Mouse (Mus musculus) intestine, embryonic 14.5 days (tissue): ENCODE data around the gene Notch2. TPM values are rescaled to one million over a fixed set of nuclear protein-coding genes. Genes with fewer than 3 reads are reported as not detected.

Experiments
- ATAC-seq: fragments of 200-750 bp; cut with Nextera tagmentation; replicated peaks from 2 replicates; pipeline ENCODE4 v1.8.0; 2017; ENCODE audit warnings: low read depth, moderate number of reproducible peaks, moderate TSS enrichment, moderate library complexity; ENCODE audit not compliant: low FRiP score, low TSS enrichment
- DNase-seq: peaks from one replicate; pipeline ENCODE4 v3.0.0-alpha.2; 2018; ENCODE audit warnings: low spot score
- H3K27ac ChIP-seq: fragments of 300-500 bp; sonication (generic); 2 replicates; pipeline ENCODE4 v1.5.1; 2014; ENCODE audit warnings: low read depth, mild to moderate bottlenecking, control low read depth
- H3K27me3 ChIP-seq: fragments of 300-500 bp; sonication (generic); replicated peaks from 2 replicates; pipeline ENCODE4 v1.6.1; 2014; ENCODE audit warnings: low read length, control low read depth; ENCODE audit not compliant: control insufficient read depth, insufficient read depth
- H3K36me3 ChIP-seq: fragments of 300-500 bp; sonication (generic); 2 replicates; pipeline ENCODE4 v1.6.1; 2014; ENCODE audit warnings: low read length, control low read depth; ENCODE audit not compliant: control insufficient read depth, insufficient read depth
- H3K4me1 ChIP-seq: fragments of 300-500 bp; sonication (generic); replicated peaks from 2 replicates; pipeline ENCODE4 v1.6.1; 2014; ENCODE audit warnings: low read length, control low read depth, mixed read lengths; ENCODE audit not compliant: control insufficient read depth, insufficient read depth
- H3K4me2 ChIP-seq: fragments of 300-500 bp; sonication (generic); 2 replicates; pipeline ENCODE4 v1.6.1; 2014; ENCODE audit warnings: low read length
- H3K4me3 ChIP-seq: fragments of 300-500 bp; sonication (generic); 2 replicates; pipeline ENCODE4 v1.5.1; 2014; ENCODE audit warnings: low read depth, low read length, control low read depth, mixed read lengths
- H3K9ac ChIP-seq: fragments of 300-500 bp; sonication (generic); 2 replicates; pipeline ENCODE4 v1.6.1; 2014; ENCODE audit warnings: mild to moderate bottlenecking, low read length
- H3K9me3 ChIP-seq: fragments of 300-500 bp; sonication (generic); 2 replicates; pipeline ENCODE4 v1.6.1; 2016; ENCODE audit warnings: low read length, control low read depth; ENCODE audit not compliant: control insufficient read depth
- WGBS: fragments of 180-500 bp; shearing (Covaris S2); extraction: QIAGEN DNeasy Blood & Tissue Kit; methylation state at CpG from one replicate; pipeline ENCODE4 v1.1.7; 2014; 5-methylcytosine and 5-hydroxymethylcytosine counted together
- polyA plus RNA-seq: library from polyadenylated mRNA; unstranded; fragments of >200 nt; fragmentation: Nextera tagmentation; extraction: Ambion mirVana; gene quantifications from 2 replicates; pipeline ENCODE4 v1.2.1, GENCODE M21; 2014

Notch2 gene
- polyA plus RNA-seq, 1 experiment from 2014 or later, result 30.0 TPM

DNA sequence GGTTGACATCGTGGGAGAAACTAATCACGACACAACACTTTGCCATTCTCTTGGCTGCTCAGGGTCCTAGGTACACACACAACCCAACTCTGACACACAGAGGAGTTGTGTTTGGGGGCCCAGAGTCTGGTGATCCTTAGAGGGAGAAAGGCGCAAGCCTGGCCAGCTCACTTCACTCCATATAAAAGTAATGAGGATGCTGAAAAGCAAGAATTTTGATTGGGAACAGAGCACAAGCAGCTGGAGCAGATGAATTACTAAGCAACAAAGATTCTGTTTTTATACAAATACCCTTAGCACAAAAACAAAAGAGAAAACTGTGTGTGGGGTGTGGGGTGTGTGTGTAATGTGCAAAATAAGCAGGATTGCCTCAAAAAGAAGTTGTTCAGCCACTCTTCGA is 60.2 kb downstream of the Notch2 start:
- DNase-seq (no peak), ATAC-seq (no peak)
- Histone ChIP-seq H3K36me3 (peaks cover 65% of the 10 kb centered on the region), H3K27ac (0 out of 2 replicates have a peak overlapping the region, but pooled peaks have one; percentile 3), H3K4me2 (no peak overlapping the region), H3K9me3 (no peaks in the 10 kb centered on the region), H3K4me1 (0 out of 2 replicates have a peak, but pooled peaks cover 5% of the 10 kb centered on the region), H3K4me3 (no peak overlapping the region), H3K27me3 (no peaks in the 10 kb centered on the region), H3K9ac (no peak overlapping the region)
- WGBS, result 87% methylated on average over 4 of the region's 4 CpGs

DNA sequence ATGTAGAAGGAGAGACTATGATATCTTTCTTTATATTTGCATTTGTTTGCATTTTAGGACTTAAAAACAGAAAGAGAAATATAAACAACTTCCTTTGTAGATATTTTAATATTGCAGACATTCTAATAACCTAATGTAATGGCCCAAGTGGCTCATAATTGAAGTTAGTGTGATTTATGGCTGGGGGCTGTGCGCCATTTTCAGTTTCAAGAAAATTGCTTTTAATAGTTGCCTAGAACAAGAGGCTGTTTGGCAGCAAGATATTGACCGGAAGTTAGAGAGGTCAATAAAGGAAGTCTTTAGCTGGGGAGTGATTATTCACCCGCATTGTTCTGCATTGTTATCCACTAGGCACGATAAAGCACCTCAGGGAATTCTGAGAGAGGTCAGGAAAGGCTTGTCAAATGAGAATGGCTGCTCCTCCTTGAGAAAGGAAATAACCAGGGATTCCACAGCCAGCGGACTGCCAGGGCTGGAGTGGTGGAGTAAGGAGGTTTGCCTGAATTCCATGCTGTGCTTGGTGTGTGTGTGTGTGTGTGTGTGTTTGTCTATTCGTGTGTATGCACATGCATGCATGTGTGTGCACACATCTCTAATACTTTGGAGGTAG is 61.4 kb downstream of the Notch2 start:
- Histone ChIP-seq H3K4me1 (0 out of 2 replicates have a peak, but pooled peaks cover 5% of the 10 kb centered on the region), H3K9me3 (no peaks in the 10 kb centered on the region), H3K9ac (no peak overlapping the region), H3K4me2 (no peak overlapping the region), H3K36me3 (peaks cover 65% of the 10 kb centered on the region), H3K4me3 (no peak overlapping the region), H3K27ac (no peak overlapping the region), H3K27me3 (no peaks in the 10 kb centered on the region)
- DNase-seq (no peak), ATAC-seq (0 out of 2 replicates have a peak, but pooled peaks have one; percentile 14)
- WGBS, result 64% methylated on average over 6 of the region's 6 CpGs

DNA sequence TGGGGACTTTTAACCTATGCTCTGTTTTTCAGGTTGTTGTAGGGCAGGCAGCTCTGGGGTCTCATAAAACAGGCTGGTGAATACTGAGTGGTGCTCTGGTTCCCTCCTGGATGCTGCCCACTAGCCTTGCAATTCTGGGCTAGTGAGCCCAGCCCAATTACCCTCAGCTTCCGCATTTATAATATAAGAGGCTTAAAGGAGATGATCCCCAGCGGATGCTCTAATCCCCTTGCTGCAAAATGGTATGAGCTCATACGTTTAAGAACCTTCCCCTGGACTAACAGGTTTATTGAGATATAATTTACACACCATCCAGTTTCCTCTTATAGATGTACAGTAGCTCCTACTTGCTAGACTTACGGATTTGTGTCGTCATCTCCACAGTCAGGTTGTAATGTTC is 64.5 kb downstream of the Notch2 start:
- H3K4me1 ChIP-seq, result 0 out of 2 replicates have a peak, but pooled peaks cover 5% of the 10 kb centered on the region
- WGBS, result 92% methylated on average over 5 of the region's 5 CpGs
- H3K27ac ChIP-seq, result no peak overlapping the region
- peaks cover 68% of the 10 kb centered on the region for H3K36me3 ChIP-seq
- H3K4me3 ChIP-seq, result no peak overlapping the region
- no peaks in the 10 kb centered on the region for H3K9me3 ChIP-seq
- H3K4me2 ChIP-seq, result no peak overlapping the region
- H3K27me3 ChIP-seq, result no peaks in the 10 kb centered on the region
- no peak overlapping the region for H3K9ac ChIP-seq
- no peak for ATAC-seq
- no peak for DNase-seq

DNA sequence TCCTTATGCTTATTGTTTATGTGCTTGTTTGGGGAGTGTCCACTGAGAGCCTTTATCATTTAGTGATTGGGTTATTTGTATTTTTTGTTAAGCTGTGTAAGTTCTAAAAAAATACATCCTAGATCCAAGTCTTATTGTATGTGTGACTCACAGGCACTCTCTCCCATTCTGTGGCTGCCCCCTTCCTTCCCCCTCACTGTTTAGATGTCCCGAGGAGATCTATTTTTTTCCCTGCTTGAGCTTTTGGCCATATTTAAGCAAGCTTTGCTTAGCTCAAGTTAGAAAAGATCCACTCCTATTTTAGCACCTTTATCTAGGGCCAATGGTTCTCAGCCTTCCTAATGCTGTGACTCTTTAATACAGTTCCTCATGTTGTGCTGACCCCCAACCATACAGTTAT is 65.5 kb downstream of the Notch2 start:
- no peaks in the 10 kb centered on the region for H3K27me3 ChIP-seq
- H3K27ac ChIP-seq, result no peak overlapping the region
- DNase-seq (no peak), ATAC-seq (no peak)
- no peak overlapping the region for H3K9ac ChIP-seq
- H3K4me1 ChIP-seq, result no peaks in the 10 kb centered on the region
- no peaks in the 10 kb centered on the region for H3K9me3 ChIP-seq
- WGBS, result 61% methylated on average over 1 of the region's 1 CpGs
- H3K36me3 ChIP-seq, result peaks cover 66% of the 10 kb centered on the region
- no peak overlapping the region for H3K4me3 ChIP-seq
- H3K4me2 ChIP-seq, result no peak overlapping the region

DNA sequence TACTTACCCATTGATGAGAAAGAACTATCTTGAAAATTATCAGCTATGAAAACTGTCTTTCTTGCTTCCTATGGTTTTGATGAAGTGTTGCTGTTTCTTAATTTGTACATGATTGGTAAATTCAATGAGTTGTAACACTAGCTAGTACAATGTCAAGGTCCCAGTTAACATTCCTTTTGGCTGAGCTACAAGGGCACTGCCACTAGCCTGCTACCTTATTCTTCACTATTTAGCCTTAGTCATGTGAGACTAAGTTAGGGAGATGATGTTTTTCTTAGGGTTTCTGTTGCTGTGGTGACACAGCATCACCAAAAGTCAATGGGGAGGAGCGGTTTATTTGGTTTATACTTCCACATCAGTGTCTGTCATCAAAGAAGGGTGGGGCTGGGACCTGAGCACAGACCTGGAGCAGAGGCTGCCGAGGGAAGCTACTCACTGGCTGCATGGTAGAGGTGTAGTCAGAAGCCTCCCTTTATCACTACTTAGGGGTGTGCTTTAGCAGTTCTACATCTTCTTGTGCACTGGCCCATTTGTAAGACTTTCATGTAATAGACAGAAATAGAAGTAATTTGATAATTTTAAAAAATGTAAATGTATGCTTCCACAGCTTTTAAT is 66.4 kb downstream of the Notch2 start:
- ATAC-seq, result no peak
- Histone ChIP-seq H3K4me2 (no peak overlapping the region), H3K9me3 (no peaks in the 10 kb centered on the region), H3K4me3 (no peak overlapping the region), H3K9ac (no peak overlapping the region), H3K4me1 (peaks cover under 1% of the 10 kb centered on the region; the same call in 1 of the 2 replicates), H3K27ac (no peak overlapping the region), H3K36me3 (peaks cover 59% of the 10 kb centered on the region), H3K27me3 (no peaks in the 10 kb centered on the region)
- no peak for DNase-seq
- 83% methylated on average over 2 of the region's 2 CpGs for WGBS

DNA sequence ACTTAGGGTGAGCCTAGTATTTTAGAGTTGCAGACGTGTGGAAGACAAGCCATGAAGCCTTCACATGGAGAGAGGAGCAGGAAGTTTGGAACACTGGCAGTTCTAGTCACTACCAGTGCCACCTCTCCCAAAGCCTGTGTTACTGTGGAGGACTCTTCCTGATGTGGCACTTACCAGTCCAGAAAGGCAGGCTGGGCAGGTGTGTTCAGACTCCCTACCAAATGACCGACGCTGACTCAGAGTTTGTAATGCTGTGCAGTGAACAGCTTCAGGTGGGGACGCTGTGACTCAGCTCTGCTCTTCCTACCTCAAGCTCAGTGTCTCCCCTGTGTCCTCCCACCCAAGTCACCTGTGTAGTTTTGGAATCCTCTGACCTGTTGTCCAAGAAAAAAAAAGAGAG is 67.3 kb downstream of the Notch2 start:
- peaks cover 10% of the 10 kb centered on the region for H3K4me1 ChIP-seq
- H3K27me3 ChIP-seq, result no peaks in the 10 kb centered on the region
- no peak overlapping the region for H3K4me3 ChIP-seq
- H3K27ac ChIP-seq, result no peak overlapping the region
- WGBS, result 87% methylated on average over 4 of the region's 4 CpGs
- peaks cover 50% of the 10 kb centered on the region for H3K36me3 ChIP-seq
- DNase-seq (no peak), ATAC-seq (no peak)
- no peak overlapping the region for H3K9ac ChIP-seq
- H3K9me3 ChIP-seq, result no peaks in the 10 kb centered on the region
- no peak overlapping the region for H3K4me2 ChIP-seq

DNA sequence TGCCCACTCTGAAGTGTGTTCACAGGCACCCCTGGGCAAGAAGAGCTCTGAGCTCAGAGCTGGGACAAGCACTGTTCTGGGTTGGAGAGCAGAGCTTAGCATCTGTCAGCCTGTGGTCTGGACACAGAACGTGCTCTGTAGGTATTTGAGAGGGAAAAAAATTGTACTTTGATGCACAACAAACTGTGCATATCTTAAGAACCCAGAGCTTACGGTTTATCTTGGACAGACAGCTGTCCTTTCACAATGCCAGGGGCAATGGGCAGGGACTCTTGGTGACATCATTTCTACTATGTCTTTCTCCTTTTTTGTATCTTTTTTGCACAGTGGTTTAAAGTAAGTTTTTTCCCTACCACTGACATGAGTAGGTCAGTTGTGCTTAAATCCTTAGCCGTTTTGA is 68.9 kb downstream of the Notch2 start:
- Histone ChIP-seq H3K4me2 (no peak overlapping the region), H3K4me1 (peaks cover 25% of the 10 kb centered on the region), H3K9ac (no peak overlapping the region), H3K9me3 (no peaks in the 10 kb centered on the region), H3K27me3 (no peaks in the 10 kb centered on the region), H3K27ac (no peak overlapping the region), H3K36me3 (peaks cover 47% of the 10 kb centered on the region), H3K4me3 (no peak overlapping the region)
- 85% methylated on average over 3 of the region's 3 CpGs for WGBS
- ATAC-seq, result no peak
- DNase-seq, result no peak

DNA sequence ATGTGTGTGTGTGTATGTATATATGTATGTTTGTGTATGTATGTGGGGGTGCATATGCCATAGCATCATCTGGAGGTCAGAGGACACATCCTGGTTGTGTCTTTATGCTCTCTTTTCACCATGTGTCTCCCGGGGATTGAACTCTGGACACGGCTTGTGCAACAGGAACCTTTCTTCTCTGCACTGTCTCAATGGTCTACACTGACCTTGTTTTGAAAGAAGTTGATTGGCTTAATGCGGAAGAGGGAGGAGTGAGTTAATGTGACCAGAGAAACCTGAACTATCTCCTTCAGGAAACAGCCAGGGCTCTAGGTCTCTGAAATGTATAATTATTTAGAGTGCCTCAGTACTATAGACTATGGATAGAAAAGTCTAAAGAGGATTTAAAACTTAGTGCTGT is 69.6 kb downstream of the Notch2 start:
- H3K27ac ChIP-seq, result no peak overlapping the region
- H3K9ac ChIP-seq, result no peak overlapping the region
- H3K9me3 ChIP-seq, result no peaks in the 10 kb centered on the region
- H3K36me3 ChIP-seq, result peaks cover 46% of the 10 kb centered on the region
- H3K27me3 ChIP-seq, result no peaks in the 10 kb centered on the region
- no peak overlapping the region for H3K4me3 ChIP-seq
- H3K4me2 ChIP-seq, result no peak overlapping the region
- 91% methylated on average over 3 of the region's 3 CpGs for WGBS
- DNase-seq (no peak), ATAC-seq (no peak)
- H3K4me1 ChIP-seq, result peaks cover 26% of the 10 kb centered on the region
